Mouse (Mus musculus) hindbrain, embryonic 15.5 days (tissue): ENCODE measurements around the gene Ypel3. TPM values are rescaled to one million over a fixed set of nuclear protein-coding genes. Genes with fewer than 3 reads are reported as not detected.

Source experiments
- ATAC-seq: fragments of 200-750 bp; cut with Nextera tagmentation; 2 replicates; pipeline ENCODE4 v1.8.0; 2017; ENCODE audit warnings: low read depth, moderate number of reproducible peaks, moderate TSS enrichment; ENCODE audit not compliant: low FRiP score
- H3K27ac ChIP-seq: fragments of 300-500 bp; sonication (generic); replicated peaks from 2 replicates; pipeline ENCODE4 v1.5.1; 2015; ENCODE audit warnings: mild to moderate bottlenecking, inconsistent platforms
- H3K27me3 ChIP-seq: fragments of 300-500 bp; sonication (generic); 2 replicates; pipeline ENCODE4 v1.6.1; 2015; ENCODE audit warnings: control low read depth, inconsistent platforms
- H3K36me3 ChIP-seq: fragments of 300-500 bp; sonication (generic); 2 replicates; pipeline ENCODE4 v1.6.1; 2015; ENCODE audit warnings: control low read depth, inconsistent platforms
- H3K4me1 ChIP-seq: fragments of 300-500 bp; sonication (generic); replicated peaks from 2 replicates; pipeline ENCODE4 v1.6.1; 2015; ENCODE audit warnings: control low read depth, inconsistent platforms
- H3K4me2 ChIP-seq: fragments of 300-500 bp; sonication (generic); 2 replicates; pipeline ENCODE4 v1.6.1; 2015; ENCODE audit warnings: moderate library complexity, mild to moderate bottlenecking, inconsistent platforms
- H3K4me3 ChIP-seq: fragments of 300-500 bp; sonication (generic); 2 replicates; pipeline ENCODE4 v1.5.1; 2015; ENCODE audit warnings: mild to moderate bottlenecking, inconsistent platforms
- H3K9ac ChIP-seq: fragments of 300-500 bp; sonication (generic); 2 replicates; pipeline ENCODE4 v1.6.1; 2015; ENCODE audit warnings: inconsistent platforms
- H3K9me3 ChIP-seq: fragments of 300-500 bp; sonication (generic); 2 replicates; pipeline ENCODE4 v1.6.1; 2016; ENCODE audit warnings: control low read depth, inconsistent platforms
- WGBS: fragments of 180-500 bp; shearing (Covaris S2); methylation state at CpG from one replicate; pipeline ENCODE4 v1.1.7; 2015; 5-methylcytosine and 5-hydroxymethylcytosine counted together
- polyA plus RNA-seq: library from polyadenylated mRNA; unstranded; fragments of >200 nt; fragmentation: Nextera tagmentation; extraction: Ambion mirVana; gene quantifications from 2 replicates; pipeline ENCODE4 v1.2.1, GENCODE M21; 2015

Ypel3 gene
- polyA plus RNA-seq, 1 experiment from 2014 or later: 203 TPM

- no peak overlapping the region for H3K4me3 ChIP-seq
- ATAC-seq: no peak
- peaks cover 22% of the 10 kb centered on the region for H3K4me1 ChIP-seq
- no peak overlapping the region for H3K9ac ChIP-seq
- H3K27ac ChIP-seq: no peak overlapping the region
- no peak overlapping the region for H3K4me2 ChIP-seq
- no peaks in the 10 kb centered on the region for H3K27me3 ChIP-seq
- H3K36me3 ChIP-seq: no peaks in the 10 kb centered on the region
- WGBS: 74% methylated on average over 6 of the region's 6 CpGs
- no peaks in the 10 kb centered on the region for H3K9me3 ChIP-seq
Measured at GRCm38 (mm10) chr7:126806956-126807355, 30.2 kb downstream of the Ypel3 start.

GRCm38 (mm10) chr7:126807405-126807804, 30.6 kb downstream of the Ypel3 start:
- peak overlapping the region; percentile 88; the same call in 1 of the 2 replicates for H3K4me2 ChIP-seq
- no peaks in the 10 kb centered on the region for H3K27me3 ChIP-seq

GRCm38 (mm10) chr7:126808703-126809455, 32.1 kb downstream of the Ypel3 start:
- Histone ChIP-seq H3K9me3 (no peaks in the 10 kb centered on the region), H3K27ac (peak overlapping the region; percentile 78), H3K4me2 (peak overlapping the region; percentile 88), H3K9ac (peak overlapping the region; percentile 85), H3K27me3 (no peaks in the 10 kb centered on the region), H3K4me1 (peaks cover 22% of the 10 kb centered on the region), H3K4me3 (peak overlapping the region; percentile 84), H3K36me3 (no peaks in the 10 kb centered on the region)
- WGBS: under 1% methylated on average over 42 of the region's 43 CpGs
- ATAC-seq: peak; percentile 93

More at GRCm38 (mm10) chr7:126807405-126807804, 30.6 kb downstream of the Ypel3 start:
- Histone ChIP-seq H3K9ac (no peak overlapping the region), H3K9me3 (no peaks in the 10 kb centered on the region), H3K36me3 (no peaks in the 10 kb centered on the region), H3K27ac (no peak overlapping the region), H3K4me3 (no peak overlapping the region), H3K4me1 (peaks cover 22% of the 10 kb centered on the region)
- ATAC-seq: no peak
- WGBS: 74% methylated on average over 4 of the region's 4 CpGs

- H3K9ac ChIP-seq: peak overlapping the region; percentile 85; the same call in 1 of the 2 replicates
Measured at GRCm38 (mm10) chr7:126809723-126810369, 33.1 kb downstream of the Ypel3 start.

GRCm38 (mm10) chr7:126815726-126816222, 39.0 kb downstream of the Ypel3 start:
- Histone ChIP-seq H3K9me3 (no peaks in the 10 kb centered on the region), H3K4me1 (no peaks in the 10 kb centered on the region), H3K27ac (no peak overlapping the region), H3K36me3 (no peaks in the 10 kb centered on the region), H3K4me3 (no peak overlapping the region), H3K9ac (no peak overlapping the region), H3K27me3 (no peaks in the 10 kb centered on the region), H3K4me2 (no peak overlapping the region)
- WGBS: 49% methylated on average over 8 of the region's 8 CpGs
- no peak for ATAC-seq

More at GRCm38 (mm10) chr7:126809723-126810369, 33.1 kb downstream of the Ypel3 start:
- WGBS: 69% methylated on average over 5 of the region's 5 CpGs
- Histone ChIP-seq H3K4me2 (peak overlapping the region; percentile 88), H3K27me3 (no peaks in the 10 kb centered on the region), H3K27ac (no peak overlapping the region), H3K36me3 (no peaks in the 10 kb centered on the region), H3K9me3 (no peaks in the 10 kb centered on the region), H3K4me1 (peaks cover 22% of the 10 kb centered on the region), H3K4me3 (peak overlapping the region; percentile 84; the same call in 1 of the 2 replicates)
- ATAC-seq: no peak

- Histone ChIP-seq H3K4me2 (no peak overlapping the region), H3K9ac (no peak overlapping the region), H3K4me3 (no peak overlapping the region), H3K36me3 (no peaks in the 10 kb centered on the region), H3K27ac (no peak overlapping the region), H3K27me3 (no peaks in the 10 kb centered on the region), H3K4me1 (no peaks in the 10 kb centered on the region), H3K9me3 (no peaks in the 10 kb centered on the region)
- ATAC-seq: no peak
- WGBS: 86% methylated on average over 8 of the region's 8 CpGs
Measured at GRCm38 (mm10) chr7:126816494-126816893, 39.7 kb downstream of the Ypel3 start.

GRCm38 (mm10) chr7:126817595-126817994, 40.8 kb downstream of the Ypel3 start:
- Histone ChIP-seq H3K4me1 (peaks cover 7% of the 10 kb centered on the region), H3K27me3 (no peaks in the 10 kb centered on the region), H3K9me3 (no peaks in the 10 kb centered on the region), H3K4me2 (no peak overlapping the region), H3K4me3 (no peak overlapping the region), H3K27ac (no peak overlapping the region), H3K36me3 (no peaks in the 10 kb centered on the region), H3K9ac (no peak overlapping the region)
- no peak for ATAC-seq
- 85% methylated on average over 7 of the region's 7 CpGs for WGBS

- H3K9ac ChIP-seq: no peak overlapping the region
- no peak overlapping the region for H3K27ac ChIP-seq
- no peaks in the 10 kb centered on the region for H3K9me3 ChIP-seq
- H3K36me3 ChIP-seq: no peaks in the 10 kb centered on the region
- WGBS: 29% methylated on average over 1 of the region's 1 CpGs
- no peak overlapping the region for H3K4me3 ChIP-seq
- H3K4me1 ChIP-seq: peaks cover 12% of the 10 kb centered on the region
- H3K4me2 ChIP-seq: no peak overlapping the region
- H3K27me3 ChIP-seq: no peaks in the 10 kb centered on the region
- ATAC-seq: no peak
Measured at GRCm38 (mm10) chr7:126818818-126819217, 42.1 kb downstream of the Ypel3 start.

- H3K9me3 ChIP-seq: no peaks in the 10 kb centered on the region
- H3K27me3 ChIP-seq: no peaks in the 10 kb centered on the region
- H3K4me2 ChIP-seq: peak overlapping the region; percentile 67
- peak overlapping the region; percentile 90 for H3K9ac ChIP-seq
- peak overlapping the region; percentile 76 for H3K4me3 ChIP-seq
- peak overlapping the region; percentile 93 for H3K27ac ChIP-seq
- ATAC-seq: no peak; the same call in 1 of the 2 replicates
- WGBS: 17% methylated on average over 7 of the region's 7 CpGs
- no peaks in the 10 kb centered on the region for H3K36me3 ChIP-seq
- H3K4me1 ChIP-seq: peaks cover 42% of the 10 kb centered on the region
Measured at GRCm38 (mm10) chr7:126821835-126822511, 45.2 kb downstream of the Ypel3 start.

- Histone ChIP-seq H3K4me2 (peak overlapping the region; percentile 67), H3K9ac (peak overlapping the region; percentile 90), H3K9me3 (no peaks in the 10 kb centered on the region), H3K4me3 (peak overlapping the region; percentile 76), H3K36me3 (no peaks in the 10 kb centered on the region), H3K27me3 (no peaks in the 10 kb centered on the region), H3K27ac (peak overlapping the region; percentile 93), H3K4me1 (peaks cover 48% of the 10 kb centered on the region)
- WGBS: 9% methylated on average over 8 of the region's 9 CpGs
- peak; percentile 33; the same call in 1 of the 2 replicates for ATAC-seq
Measured at GRCm38 (mm10) chr7:126822741-126823140, 46.0 kb downstream of the Ypel3 start.

GRCm38 (mm10) chr7:126823202-126823711, 46.5 kb downstream of the Ypel3 start:
- Histone ChIP-seq H3K9me3 (no peaks in the 10 kb centered on the region), H3K4me1 (peaks cover 48% of the 10 kb centered on the region), H3K4me2 (peak overlapping the region; percentile 67), H3K9ac (peak overlapping the region; percentile 90), H3K36me3 (no peaks in the 10 kb centered on the region), H3K27ac (peak overlapping the region; percentile 93), H3K4me3 (peak overlapping the region; percentile 76), H3K27me3 (no peaks in the 10 kb centered on the region)
- under 1% methylated on average over 16 of the region's 19 CpGs for WGBS
- ATAC-seq: peak; percentile 88
